Mouse (Mus musculus) brain, embryonic 18.5 days (tissue): ENCODE data around the gene Clic1.

ENCODE experiments used
- DNase-seq: peaks from one replicate; pipeline ENCODE4 v3.0.0-alpha.2; 2012; ENCODE audit warnings: low read depth, low spot score

The Clic1 gene

GRCm38 (mm10) chr17:35044904-35045806, 4.6 kb upstream of the Clic1 start:
- DNase-seq = no peak

DNA sequence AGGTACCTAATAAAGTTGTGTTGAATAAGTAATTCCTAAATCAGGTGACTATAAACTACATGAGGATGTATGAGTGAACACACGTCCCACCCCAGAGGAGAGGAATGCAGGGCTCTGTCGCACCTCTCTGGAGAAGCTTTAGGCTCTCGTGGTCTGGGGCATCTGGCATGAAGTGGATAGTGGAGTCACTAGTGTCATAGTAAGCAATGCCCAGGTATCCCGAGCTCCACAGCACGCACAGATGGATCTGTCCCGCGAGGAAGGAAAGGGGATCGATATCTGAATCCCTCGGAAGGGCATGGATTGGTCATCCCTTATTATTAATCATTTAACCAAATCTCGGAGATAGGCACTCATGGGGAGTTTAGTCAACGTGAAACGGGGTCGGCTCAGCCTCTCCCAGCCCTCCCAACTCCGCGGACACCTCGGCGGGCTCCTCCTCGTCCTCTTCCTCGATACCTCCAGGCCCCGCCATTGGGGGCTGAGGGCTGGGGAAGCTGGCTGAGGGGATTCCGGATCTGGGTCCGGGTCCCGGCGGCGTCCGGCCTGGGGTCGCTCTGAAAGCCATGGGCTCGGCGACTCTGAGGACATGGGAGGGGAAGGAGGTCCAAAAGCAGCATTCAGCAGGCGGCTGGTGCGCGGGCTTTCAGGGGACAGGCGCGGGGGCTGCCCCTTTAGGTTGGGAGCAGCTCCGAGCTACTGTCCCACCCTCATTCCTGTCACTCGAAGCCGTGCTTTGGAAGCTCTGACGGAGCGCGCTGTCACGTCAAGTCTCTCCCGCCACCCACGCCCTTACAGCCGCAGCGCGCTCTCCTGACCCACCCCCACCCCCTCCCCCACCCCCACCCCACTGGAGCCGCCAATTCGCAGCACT, 3.7 kb upstream of the Clic1 start:
- DNase-seq = no peak

DNA sequence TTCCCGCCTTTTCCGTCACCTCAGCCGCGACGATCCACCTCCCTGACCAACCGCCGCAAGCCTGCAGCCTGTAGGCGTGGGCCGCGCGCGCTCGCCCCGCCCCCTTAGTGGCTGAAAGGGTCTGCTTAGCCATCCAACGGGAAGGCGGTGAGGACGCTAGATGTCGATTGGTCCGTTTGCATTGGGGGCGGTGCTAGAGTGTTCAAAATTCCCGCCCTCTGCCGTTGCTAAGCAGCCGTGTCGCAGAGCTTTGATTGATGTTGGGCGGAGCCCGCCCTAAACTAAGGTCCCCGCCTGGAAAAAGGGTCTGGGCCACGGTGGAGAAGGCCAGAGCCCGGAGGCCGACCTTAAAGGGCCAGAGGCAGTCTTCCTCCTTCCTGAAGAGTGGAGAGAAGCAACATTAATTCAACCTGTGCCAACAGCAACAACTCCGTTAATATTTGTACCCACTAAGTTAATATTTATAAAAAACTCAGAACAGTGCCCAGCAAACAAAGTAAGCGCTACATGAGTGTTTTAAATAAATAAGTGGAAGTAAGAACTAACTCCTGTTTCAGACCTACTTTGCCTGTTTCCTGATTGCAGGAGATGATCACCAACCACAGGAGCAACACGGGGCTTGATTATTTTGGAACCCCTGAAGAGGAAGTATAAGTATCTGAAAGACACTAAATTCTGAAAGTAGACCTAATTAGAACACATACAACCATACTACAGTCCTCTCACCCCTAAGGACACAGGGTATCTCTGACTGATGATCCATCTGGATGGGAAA, 2.9 kb upstream of the Clic1 start, which contains the start of gene Msh5:
Gene Msh5, minus strand, starts transcription at position 65 of the 775 bp plus-strand sequence.
- DNase-seq = peak; percentile 89

GRCm38 (mm10) chr17:35047688-35048087, 2.1 kb upstream of the Clic1 start:
- no peak for DNase-seq

DNA sequence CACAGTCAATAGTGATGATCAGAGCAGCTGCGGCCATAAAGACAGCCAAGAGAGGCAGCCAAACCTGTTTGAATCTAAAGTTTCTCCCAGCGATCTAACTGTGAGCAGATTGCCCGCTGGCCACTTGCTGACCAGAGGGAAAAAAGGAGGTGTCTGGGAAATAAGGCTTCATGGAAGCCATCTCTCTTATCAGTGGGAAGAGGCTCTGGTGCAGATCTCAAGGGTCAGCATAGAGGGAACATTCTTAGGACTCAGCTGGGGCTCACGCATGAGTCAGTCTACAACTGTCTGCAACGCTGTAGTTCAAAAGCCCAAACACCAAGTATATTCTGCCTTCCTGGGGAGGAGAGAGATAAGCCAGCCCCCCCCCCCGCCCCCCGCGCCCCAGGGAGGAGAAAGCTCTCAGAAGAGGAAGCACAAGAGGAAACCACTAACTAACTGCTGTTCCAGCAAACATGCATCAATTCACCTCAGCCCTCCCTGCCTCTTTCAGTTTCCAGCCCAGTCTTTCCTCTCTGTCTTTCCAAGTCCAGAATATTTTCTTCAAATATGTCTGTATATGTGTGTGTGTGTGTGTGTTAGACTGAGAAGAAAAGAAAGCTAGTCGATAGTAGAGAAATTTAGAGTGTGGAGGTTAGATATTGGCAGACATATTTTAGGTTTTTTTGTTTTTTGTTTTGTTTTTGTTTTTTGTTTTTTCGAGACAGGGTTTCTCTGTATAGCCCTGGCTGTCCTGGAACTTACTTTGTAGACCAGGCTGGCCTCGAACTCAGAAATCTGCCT, 1.4 kb upstream of the Clic1 start:
- no peak for DNase-seq

DNA sequence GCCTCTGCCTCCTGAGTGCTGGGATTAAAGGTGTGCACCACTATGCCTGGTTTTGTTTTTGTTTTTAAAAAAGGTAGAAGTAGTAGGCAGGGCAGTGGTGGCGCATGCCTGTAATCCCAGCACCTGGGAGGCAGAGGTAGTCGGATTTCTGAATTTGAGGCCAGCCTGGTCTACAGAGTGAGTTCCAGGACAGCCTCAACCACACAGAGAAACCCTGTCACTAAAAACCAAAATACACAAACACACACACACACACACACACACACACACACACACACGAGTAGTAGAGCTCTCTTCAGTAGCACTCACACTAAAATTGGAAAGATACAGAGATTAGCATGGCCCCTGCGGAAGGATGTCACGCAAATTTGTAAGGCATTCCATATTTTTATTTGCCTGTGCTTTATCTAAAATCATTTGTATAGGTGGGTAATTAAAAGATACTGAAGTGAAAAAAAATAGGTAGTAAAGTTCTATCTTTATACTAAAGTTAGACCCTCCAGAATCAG, 780 bp upstream of the Clic1 start:
- DNase-seq = no peak

- DNase-seq = no peak
These were observed 472 bp downstream of the Clic1 start for GRCm38 (mm10) chr17:35050126-35050750.

DNA sequence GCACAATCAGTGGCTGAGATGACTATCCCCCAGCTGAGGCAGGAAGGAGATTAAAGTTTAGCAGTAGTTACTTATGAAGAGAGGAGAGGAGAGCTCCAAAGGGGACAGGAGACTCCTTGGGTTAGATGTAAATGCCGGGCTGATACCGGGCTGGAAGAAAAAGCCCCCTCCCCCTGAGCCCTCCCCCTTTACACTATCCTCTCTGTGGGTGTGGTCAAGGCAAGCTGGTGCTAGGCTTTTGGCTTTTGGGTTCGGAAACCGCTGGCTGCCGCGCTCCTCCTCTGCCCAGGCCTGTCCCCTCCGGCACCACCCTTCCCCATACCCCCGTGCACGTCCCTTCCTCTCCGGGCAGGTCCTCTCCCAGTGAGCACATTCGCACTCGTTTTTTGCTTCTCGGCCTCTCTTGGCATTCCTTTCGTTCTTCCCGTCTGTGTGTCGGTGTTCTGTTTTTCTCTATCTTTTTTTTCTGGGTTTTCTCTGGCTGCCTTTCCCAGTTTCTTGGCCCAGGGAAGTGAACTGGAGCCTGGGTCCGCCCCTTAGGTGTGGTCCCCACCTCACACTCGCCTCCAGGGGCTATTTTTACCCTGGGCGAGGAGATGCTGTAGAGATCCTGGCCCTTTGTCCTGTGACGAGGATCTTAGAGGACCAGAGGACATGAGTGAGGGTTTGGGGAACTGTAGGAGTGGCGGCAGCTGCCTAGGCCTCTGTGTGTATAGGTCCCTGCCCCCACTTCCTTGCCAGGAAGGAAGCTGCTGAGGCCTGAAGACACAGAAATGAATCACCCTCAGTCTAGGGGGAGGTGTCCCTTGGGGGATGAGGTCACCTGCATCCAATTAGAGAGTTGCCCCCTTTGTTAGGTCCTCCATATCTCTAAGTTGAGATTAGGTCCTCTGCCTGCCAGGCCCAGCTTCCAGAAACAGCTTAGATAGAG, 1.7 kb downstream of the Clic1 start:
- no peak for DNase-seq

- DNase-seq = no peak
These were observed 2.6 kb downstream of the Clic1 start for GRCm38 (mm10) chr17:35052271-35052798.

DNA sequence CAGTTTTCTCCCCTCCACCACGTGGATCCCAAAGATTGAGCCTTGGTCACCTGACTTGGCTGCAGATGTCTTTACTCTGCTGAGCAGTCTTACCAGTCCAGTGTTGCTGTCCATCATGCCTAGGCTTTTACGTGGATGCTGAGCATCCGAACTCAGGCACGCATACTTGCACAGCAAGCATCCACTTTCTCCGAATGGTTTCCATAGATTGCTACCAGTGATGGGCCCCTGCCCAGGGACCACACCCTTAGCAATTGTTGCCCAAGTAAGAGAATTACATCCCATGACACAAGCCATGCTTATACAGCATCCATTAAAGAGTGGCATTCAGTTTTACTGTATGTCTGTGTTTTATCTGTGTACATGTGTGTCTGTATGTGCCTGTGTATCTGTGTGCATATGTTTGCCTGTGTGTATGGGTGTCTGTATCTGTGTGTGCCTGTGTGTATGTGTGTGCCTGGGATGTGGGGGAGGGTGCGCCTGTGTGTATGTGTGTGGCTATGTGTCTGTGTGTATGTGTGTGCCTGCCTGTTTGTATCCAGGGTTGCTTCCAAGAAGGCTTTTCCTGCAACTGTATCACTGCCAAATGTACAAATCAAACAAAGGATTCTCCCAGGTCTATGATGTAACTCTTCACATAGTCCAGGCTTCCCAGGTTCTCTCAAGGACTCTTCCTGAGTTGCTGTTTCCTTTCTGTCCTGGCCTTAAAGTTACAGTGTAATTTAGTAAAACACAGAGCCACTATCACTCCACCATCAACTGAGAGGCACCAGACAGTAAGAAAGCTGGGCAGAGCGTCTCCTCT, 6.1 kb downstream of the Clic1 start:
- no peak for DNase-seq

DNA sequence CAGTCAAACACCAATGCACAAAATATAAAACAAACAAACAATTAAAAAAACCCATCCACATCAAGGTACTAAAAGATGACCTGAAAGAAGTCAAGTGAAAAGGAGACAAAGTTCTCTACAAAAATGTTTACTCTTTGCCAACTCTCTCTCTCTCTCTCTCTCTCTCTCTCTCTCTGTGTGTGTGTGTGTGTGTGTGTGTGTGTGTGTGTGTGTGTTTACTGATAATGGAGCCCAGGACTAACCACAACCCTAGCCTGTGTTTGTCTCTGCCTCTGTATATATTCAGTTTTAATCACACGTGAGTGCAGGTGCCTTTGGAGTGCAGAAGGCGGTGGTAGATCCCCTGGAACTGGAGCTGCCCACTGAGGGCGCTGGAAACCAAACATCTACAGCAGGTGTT, 7.3 kb downstream of the Clic1 start:
- no peak for DNase-seq

DNA sequence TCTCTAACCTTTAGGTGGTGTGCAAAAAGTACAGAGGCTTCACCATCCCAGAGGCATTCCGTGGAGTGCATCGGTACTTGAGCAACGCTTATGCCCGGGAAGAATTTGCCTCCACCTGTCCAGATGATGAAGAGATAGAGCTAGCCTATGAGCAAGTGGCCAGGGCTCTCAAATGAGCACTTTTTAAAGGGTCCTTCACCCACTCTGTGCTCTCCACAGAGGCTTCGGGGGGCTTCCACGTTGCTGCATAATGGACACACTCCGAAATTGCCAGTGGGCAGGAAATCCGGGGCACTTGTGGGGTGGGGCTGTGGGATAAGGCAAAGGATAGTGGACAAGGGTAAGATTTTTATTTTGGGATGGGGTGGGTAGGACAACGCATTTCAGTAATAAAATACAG, 8.6 kb downstream of the Clic1 start:
- no peak for DNase-seq

GRCm38 (mm10) chr17:35058911-35059892, 9.4 kb downstream of the Clic1 start, which contains the start of gene Ddah2:
TSS of gene Ddah2 (plus strand) at chr17:35059035.
- peak; percentile 72 for DNase-seq

DNA sequence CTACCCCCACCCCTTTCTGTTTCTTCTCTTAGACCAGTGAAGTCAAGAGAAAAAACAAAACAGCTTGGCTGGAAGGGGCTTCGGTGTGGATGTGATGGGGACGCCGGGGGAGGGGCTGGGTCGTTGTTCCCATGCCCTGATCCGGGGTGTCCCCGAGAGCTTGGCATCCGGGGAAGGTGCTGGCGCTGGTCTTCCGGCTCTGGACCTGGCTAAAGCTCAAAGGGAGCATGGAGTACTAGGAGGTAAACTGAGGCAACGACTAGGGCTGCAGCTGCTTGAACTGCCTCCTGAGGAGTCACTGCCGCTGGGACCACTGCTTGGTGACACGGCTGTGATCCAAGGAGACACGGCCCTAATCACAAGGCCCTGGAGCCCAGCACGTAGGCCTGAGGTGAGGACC, 10.3 kb downstream of the Clic1 start:
- DNase-seq = no peak

- no peak for DNase-seq
These were observed 11.1 kb downstream of the Clic1 start for GRCm38 (mm10) chr17:35060737-35061297.

GRCm38 (mm10) chr17:35061299-35061698, 11.5 kb downstream of the Clic1 start:
- DNase-seq = no peak
